Mouse (Mus musculus): ENCODE data around the gene Rnf13.

- TF ChIP-seq POLR2A (IDR thresholded peaks at IDR 0.05; ENCODE audit: extremely low read depth, insufficient read depth, low read length) (no peak), CTCF (IDR thresholded peaks at IDR 0.05; ENCODE audit: extremely low read depth, insufficient read depth, low read length) (no peak)
These were observed 101.0 kb downstream of the Rnf13 start for GRCm38 (mm10) chr3:57836911-57837310.

All from cortical plate, adult 2 months (tissue).